Mouse (Mus musculus): ENCODE data around the gene Qrich1.

Qrich1 gene

DNA sequence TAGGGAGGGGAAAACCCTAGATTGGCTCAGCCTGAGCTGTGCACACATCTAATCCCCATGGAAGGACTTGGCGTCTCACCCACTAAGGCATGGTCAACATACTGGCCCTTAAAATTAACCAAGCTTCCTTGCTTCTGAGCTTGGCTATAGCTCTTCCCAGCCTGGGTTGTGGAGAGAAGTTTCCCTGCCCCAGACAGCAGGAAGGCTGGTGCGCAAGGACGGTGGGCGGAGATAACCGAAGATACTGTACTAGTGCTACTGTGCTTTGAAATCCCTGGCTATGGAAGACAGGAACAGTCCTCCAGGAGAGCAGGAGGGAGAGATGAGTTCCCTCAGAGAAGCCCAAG, 62.7 kb downstream of the Qrich1 start:
- CTCF ChIA-PET = no interaction called here

DNA sequence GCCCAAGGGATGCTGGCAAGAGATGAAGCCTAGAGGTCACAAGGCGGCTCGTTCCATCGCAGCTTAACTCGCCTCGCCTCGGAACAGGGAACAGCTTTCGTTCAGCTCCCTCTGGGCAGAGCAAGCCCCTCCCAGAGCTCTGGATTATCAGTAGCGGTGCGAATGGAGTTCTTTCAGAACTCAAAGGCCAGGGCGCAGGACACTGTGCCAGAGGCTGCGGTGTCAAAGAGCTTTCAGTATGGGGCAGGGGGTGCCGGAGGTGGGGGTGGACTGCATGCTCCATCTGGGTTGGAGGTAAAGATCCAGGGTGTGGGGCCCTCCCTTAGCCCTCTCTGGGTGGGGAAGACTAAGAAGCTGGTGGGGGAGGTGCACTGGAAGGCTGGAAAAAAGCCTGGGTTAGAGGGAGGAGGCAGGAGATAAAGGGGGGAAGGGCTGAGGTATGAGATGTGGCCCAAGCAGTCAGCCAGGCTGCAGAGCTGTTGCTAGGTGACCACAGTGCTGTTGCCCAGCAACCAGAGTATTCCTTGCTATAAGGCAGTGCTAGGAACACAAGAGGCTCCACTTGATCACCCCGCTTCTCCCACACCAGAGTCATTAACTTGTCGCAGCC, 71.1 kb downstream of the Qrich1 start:
- CTCF ChIA-PET = no interaction called here

DNA sequence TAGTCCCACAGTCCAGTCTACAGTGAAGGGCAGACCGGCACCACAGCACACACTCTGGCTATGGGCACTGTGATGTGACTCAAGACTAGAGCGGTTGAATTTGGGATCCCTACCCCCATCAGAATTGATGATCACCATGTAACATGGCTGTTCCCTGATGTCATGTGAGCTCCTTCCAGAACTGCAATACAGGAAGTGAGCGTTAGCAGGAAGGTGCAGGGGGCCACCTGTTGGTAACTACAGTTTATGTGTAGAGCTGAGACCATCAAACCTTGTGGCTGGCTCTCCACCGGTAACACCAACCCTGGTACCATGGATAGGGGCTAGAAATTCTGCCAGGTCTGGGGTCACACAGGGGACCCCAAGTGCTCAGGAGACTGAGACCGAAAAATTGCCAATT, 72.6 kb downstream of the Qrich1 start:
- CTCF ChIA-PET = no interaction called here

DNA sequence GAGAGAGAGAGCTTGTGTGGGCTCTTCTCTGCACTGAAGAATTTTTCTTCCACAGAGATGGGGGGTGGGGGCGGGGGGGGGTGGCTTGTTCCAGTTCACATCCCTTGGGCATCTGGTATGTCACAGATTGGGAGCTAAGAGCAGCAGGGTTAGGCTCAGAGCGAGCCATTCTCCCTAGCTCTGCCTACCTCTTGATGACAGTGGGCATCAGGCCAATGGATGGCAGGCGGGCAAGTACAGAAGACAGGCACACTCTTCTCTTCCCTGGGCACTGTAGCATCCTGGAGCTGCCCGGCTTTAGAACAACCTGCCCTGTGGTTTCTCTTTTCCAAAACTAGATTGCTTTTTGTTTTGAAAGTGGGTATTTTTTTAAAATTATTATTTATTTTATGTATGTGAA, 74.9 kb downstream of the Qrich1 start:
- CTCF ChIA-PET = no interaction called here

DNA sequence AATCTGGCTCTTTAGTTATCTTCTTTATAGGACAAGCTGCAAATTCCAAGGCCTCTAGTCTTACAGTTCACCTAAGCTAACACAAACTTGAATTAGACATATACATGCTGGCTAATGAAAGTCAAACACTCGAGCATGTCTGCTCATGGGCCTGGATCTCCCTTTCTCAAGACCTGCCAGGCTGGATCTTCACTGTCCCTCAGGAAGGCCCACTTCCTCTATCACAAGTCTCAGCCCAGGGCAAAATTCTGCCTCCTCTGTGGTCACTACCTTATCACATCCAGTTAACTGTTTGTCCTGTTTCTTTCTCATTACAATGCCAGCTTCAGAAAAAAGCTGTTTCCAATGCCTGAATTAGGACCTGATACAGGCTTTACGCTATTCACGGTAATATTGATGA, 77.7 kb downstream of the Qrich1 start:
- CTCF ChIA-PET = no interaction called here

DNA sequence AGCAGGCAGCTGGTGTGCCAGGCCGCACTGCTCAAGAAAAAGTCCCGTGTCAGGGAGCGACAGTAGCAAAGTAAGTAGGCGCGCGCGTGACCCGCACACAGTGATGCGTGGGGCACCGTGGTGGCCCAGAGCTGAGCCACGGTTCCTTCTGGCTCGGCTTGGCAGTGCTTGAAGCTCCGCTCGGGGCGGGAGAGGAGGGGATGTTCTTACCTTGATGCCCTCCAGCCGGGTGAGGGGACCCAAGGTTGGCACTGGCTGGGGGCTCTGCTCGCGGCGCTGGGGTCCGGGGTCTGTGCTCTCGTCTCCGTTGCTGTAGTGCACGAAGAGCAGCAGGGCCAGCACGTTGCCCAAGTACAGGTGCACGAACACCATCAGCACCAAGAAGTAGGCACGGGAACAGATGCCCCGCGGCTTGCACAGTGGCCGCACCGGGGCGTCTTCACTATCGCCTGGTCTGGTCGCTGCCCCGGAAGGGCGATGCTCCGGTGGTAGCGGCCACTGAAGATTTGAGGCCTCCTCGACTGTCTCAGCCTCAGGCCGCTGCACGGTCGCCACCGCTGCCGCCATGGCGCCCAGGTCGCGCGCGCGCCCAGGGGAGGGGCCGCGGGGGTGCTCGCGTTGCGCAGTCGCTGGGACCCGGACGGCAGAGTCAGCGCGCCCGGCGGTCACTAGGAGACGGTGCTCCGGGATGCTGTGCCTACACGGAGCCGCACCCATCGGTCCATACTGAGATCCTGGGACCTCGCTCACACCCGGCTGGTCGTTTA, 80.6 kb downstream of the Qrich1 start, which contains the start of gene P4htm:
TSS of gene P4htm (minus strand) at position 670 of the 767 bp plus-strand sequence.
- CTCF ChIA-PET = interaction anchor here (0.7 kb wide), 1 partner anchor 454 kb away, joined by 4 read pairs; no protein-coding TSS in a partner anchor

DNA sequence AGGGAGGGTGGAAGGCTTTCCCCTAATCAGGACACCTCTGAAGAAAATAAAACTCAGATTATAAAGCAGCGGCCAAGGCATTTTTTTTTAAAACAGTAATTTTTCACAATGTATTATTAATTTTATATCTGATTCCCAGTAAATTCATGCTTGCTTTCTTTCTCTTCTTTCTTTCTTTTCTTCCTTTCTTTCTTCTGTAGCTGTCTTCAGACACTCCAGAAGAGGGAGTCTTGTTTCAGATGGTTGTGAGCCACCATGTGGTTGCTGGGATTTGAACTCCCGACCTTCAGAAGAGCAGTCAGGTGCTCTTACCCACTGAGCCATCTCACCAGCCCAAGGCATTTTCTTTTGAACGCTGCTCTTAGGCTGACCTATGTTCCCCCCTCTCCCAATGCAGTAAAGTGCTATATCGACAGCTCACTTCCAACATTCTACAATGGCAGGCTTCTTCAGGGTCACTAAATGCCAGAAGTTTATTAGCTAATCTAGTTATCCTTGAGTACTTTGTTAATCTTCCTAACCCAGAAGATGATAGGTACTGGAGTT, 82.5 kb downstream of the Qrich1 start:
- CTCF ChIA-PET = no interaction called here

DNA sequence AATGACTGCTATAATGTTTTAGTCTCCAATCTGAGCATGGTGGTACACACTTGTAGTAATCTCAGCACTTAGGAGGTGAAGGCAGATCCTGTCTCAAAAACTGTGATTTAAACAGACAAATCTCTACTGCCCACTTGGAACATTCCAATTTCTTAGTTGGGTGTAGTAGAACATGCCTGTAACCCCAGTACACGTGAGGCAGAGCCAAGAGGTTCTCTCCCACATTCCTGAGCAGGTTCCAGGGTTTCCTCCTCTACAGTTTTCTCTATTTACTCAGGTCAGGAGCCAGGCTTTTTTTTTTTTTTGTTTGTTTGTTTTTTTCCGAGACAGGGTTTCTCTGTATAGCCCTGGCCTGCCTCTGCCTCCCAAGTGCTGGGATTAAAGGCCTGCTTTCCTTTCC, 83.4 kb downstream of the Qrich1 start:
- CTCF ChIA-PET = no interaction called here

DNA sequence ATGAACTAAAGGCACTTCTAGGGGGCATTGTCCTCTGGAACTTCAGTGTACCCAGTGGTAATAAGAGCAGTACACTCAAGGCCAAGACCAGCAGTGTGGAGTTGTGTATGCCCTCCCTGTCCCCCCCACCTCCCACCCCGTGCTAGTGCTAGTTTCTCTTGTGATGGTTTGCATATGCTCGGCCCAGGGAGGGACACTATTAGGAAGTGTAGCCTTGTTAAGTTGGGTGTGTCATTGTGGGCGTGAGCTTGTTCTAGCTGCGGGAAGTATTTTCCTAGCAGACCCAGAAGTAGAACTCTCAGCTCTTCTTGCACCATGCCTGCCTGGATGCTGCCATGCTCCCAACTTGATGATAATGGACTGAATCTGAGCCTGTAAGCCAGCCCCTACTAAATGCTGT, 85.4 kb downstream of the Qrich1 start:
- CTCF ChIA-PET = no interaction called here

DNA sequence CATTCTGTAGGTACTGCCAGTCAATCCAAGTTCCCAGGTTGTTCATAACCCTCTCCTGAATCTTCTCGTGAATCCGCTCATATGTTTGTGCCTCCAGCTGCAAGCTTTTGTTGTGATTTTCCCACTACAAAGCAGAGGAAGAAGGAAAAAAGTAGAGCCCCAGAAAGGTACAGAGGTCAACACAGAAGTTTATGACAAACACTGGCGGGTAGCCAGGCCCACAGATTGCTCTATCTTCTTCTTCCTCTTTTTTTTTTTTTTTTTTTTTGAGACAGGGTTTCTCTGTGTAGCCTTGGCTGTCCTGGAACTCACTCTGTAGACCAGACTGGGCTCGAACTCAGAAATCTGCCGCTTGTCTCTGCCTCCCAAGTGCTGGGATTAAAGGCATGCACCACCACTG, 91.3 kb downstream of the Qrich1 start:
- CTCF ChIA-PET = interaction anchor here (0.6 kb wide), 1 partner anchor 288 kb away, joined by 4 read pairs; no protein-coding TSS in a partner anchor

DNA sequence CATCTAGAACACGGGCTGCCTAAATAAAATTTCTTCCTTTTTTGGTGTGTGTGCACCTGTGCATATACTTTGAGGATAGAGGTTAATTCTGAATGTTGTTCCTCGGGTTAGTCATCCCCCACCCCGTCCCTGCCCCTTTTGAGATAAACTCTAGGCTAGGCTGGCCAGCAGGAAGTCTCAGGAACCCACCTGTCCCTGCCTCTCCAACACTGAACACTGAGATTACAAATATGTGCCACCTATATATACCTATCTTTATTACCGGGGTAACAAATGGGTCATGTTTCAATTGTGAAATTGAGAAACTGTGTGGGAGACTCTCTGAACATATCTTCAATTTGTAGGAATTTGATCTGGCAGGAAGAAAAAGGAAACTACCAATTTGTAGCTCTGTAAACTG, 92.3 kb downstream of the Qrich1 start:
- CTCF ChIA-PET = no interaction called here

Measured in spleen, embryonic (tissue).